Mouse (Mus musculus): ENCODE measurements around the gene Pea15a.

Gene Pea15a

GRCm38 (mm10) chr1:172179102-172179501 is 27.5 kb downstream of the Pea15a start:
- DNase-seq (ENCODE audit: low read depth, low spot score): no peak

DNA sequence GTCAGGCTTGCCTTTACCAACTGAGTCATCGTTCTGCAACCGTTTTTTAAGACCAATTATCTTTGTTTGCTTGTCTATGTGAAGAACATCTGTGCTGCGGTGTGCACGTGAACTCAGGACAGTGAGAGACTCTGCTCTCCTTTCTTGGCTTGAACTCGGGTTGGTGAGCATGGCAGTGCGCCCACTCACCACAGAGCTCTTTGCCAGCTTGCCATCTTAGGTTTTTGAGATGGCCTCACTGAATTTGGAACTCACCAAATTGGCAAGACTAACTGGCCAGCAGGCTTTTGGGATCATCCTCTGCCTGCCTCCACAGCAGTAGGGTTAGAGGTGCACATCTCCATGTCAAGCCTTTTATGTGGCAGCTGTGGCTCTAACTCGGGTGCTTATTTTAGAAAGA is 28.8 kb downstream of the Pea15a start:
- DNase-seq (ENCODE audit: low read depth, low spot score): no peak

GRCm38 (mm10) chr1:172173181-172173580 is 33.4 kb downstream of the Pea15a start:
- no peak for DNase-seq (ENCODE audit: low read depth, low spot score)

DNA sequence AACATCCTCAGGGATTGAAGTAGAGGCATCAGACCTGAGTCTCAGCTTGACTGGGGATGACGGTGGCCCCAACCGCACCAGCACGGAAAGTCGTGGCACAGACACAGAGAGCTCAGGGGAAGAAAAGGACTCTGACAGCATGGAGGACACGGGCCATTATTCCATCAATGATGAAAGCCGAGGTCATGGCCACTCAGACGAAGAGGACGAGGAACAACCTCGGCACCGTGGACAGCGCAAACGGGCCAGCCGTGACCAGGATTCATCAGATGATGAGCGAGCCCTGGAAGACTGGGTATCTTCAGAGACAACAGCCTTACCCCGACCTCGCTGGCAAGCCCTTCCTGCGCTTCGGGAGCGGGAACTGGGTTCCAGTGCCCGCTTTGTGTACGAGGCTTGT is 34.2 kb downstream of the Pea15a start:
- DNase-seq (ENCODE audit: low read depth, low spot score): no peak

DNA sequence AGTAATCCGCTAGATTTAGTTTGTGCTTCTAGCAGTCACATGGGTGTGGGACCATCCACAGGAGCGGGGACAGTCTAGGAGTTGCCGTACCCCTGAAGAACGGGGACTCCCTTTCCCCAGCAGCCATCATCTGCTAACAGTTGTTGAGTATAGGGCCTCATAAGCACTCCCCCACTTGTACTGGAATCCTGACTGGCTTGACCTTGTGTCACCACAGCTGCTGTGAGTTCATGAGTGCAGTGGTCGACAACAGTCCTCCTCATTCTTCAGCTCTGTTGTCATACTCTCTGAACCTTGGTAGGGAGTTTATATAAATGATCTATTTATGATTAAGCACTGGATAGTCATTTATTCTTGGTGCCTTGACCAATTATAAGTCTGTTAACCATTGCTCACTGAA is 36.8 kb downstream of the Pea15a start:
- no peak for DNase-seq (ENCODE audit: low read depth, low spot score)

- no peak for DNase-seq (ENCODE audit: low read depth, low spot score)
Measured at GRCm38 (mm10) chr1:172167911-172168310, 38.7 kb downstream of the Pea15a start.

DNA sequence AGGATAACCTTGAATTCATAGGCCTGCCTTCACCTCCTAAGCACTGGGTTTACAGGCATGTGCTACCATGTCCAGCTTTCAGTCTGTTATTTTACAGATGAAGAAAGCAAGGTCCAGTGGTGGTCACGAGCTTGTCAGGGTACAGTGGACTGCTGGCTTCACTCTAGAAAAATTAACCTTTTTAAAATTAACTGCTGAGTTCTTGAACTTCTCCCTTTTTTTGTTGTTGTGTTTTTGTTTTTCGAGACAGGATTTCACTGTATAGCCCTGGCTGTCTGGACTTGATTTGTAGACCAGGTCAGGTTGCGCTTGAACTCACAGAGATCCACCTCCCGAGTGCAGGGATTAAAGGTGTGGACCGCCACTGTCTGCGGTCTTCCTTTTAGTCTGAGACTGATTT is 43.6 kb downstream of the Pea15a start:
- no peak for DNase-seq (ENCODE audit: low read depth, low spot score)

DNA sequence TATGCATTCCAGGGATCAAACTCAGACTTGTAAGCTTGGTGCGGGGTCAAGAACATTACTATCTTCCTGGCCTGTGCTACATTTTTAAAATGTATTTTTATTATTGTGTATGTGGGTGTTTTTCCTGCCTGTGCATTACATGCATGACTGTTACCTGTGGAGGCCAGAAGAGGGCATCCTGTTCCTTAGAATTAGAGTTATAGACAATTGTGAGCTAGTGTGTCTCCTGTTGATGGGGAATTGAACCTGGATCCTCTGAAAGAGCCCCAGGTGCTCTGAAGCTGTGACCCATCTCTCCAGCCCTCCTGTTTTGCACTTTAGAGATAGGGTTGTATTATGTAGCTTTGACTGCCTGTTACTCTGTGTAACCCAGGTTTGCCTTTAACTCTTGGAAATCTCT is 44.6 kb downstream of the Pea15a start:
- no peak for DNase-seq (ENCODE audit: low read depth, low spot score)

- no peak for DNase-seq (ENCODE audit: low read depth, low spot score)
Measured at GRCm38 (mm10) chr1:172160508-172160907, 46.1 kb downstream of the Pea15a start.

GRCm38 (mm10) chr1:172159970-172160369 is 46.6 kb downstream of the Pea15a start:
- no peak for DNase-seq (ENCODE audit: low read depth, low spot score)

DNA sequence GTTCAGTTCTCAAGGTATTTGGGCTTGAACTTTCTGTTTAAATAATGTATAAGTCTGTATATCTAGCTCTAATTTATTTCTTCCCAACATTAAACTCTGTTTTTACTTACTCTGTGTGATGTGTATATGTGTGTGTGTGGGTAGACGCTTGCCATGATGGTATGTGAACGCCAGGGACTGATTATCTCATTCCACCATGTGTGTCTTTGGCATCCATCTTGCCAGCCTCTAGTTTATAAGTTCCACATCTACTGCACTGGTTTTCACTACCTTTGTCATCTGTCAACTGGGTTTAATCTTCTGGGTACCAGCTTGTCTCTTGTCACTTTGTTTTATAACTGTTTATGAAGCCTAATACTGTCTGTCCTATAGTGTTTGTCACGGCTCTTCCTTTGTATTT is 51.1 kb downstream of the Pea15a start:
- no peak for DNase-seq (ENCODE audit: low read depth, low spot score)

- no peak for DNase-seq (ENCODE audit: low read depth, low spot score)
Measured at GRCm38 (mm10) chr1:172154536-172154935, 52.1 kb downstream of the Pea15a start.

GRCm38 (mm10) chr1:172148955-172149815 is 57.4 kb downstream of the Pea15a start:
- no peak for DNase-seq (ENCODE audit: low read depth, low spot score)

GRCm38 (mm10) chr1:172148279-172148954 is 58.2 kb downstream of the Pea15a start:
- no peak for DNase-seq (ENCODE audit: low read depth, low spot score)

DNA sequence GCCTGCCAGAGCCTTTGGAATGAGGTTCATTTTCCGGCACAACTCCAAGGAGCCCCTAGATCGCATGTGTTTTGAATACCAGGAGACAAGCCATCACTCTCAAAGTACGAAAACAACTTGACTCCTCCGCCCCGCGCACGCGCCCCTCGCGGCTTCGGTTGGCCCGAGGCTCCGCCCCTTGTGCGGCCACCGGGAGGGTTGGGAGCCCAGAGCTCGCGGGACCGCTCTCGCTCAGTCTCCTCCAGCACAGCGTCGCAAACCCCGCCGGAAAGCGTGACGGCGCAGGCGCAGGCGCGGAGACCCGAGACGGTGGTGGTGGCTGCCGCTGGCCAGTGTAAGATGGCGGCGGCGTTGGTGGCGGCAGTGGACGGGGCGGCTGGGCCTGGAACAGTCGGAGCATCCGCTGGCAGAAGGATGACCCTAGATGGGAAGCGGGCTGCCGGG is 58.7 kb downstream of the Pea15a start, which contains the start of gene Dcaf8:
Dcaf8 (plus strand) TSS at position 250 of the 444 bp plus-strand sequence.
- peak; percentile 90 for DNase-seq (ENCODE audit: low read depth, low spot score)

All from retina, postnatal 7 days (tissue).